Mouse (Mus musculus): Measurements from ENCODE around the gene Cd55.

DNA sequence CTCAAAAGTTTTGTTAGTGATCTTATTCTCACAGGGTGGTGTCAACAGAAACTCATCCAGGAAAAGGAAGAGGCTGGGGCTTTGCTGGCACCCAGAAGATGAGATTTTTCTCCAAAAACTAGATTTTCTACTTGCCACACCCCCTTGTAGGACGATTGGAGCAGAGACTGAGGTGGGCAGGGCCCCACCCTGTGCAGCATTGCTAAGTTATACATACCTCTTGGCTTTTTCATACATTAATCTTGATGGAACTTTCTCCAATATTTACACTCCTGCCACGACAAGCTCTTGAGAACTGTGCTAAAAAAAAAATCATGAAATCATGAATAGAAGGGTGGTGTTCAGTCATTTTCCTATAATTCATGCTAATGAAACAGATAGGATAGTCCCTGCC is 46.4 kb upstream of the Cd55 start:
- no peak for TF ChIP-seq CTCF (IDR thresholded peaks at IDR 0.05)
- TF ChIP-seq EP300 (IDR thresholded peaks at IDR 0.05) = no peak

Measured in lung, postnatal 0 days (tissue).